Mouse (Mus musculus) liver, embryonic 14.5 days (tissue): ENCODE data around the gene Cd82. TPM values are rescaled to one million over a fixed set of nuclear protein-coding genes. Genes with fewer than 3 reads are reported as not detected.

Source experiments
- ATAC-seq: fragments of 200-750 bp; cut with Nextera tagmentation; 2 replicates; pipeline ENCODE4 v1.8.0; 2017; ENCODE audit warnings: moderate number of reproducible peaks, mild to moderate bottlenecking, moderate library complexity; ENCODE audit not compliant: insufficient read depth
- DNase-seq, 3 experiments: peaks; one replicate each; pipeline ENCODE4 v3.0.0-alpha.2; 2012 to 2013; ENCODE audit warnings: low read depth in 3 of 3, low spot score in 3 of 3
- H3K27ac ChIP-seq: fragments of 300-500 bp; sonication (generic); 2 replicates; pipeline ENCODE4 v1.5.1; 2014; ENCODE audit warnings: moderate library complexity, mild to moderate bottlenecking, control low read depth, inconsistent platforms
- H3K27me3 ChIP-seq: fragments of 300-500 bp; sonication (generic); 2 replicates; pipeline ENCODE4 v1.6.1; 2014; ENCODE audit warnings: mild to moderate bottlenecking, low read length, moderate library complexity; ENCODE audit not compliant: control insufficient read depth, insufficient read depth
- H3K36me3 ChIP-seq: fragments of 300-500 bp; sonication (generic); replicated peaks from 2 replicates; pipeline ENCODE4 v1.6.1; 2014; ENCODE audit warnings: low read depth; ENCODE audit not compliant: control insufficient read depth, insufficient read depth
- H3K4me1 ChIP-seq, 2 experiments: fragments of 200-500 bp in 1 of 2; fragments of 300-500 bp in 1 of 2; sonication (generic) in 1 of 2; replicated peaks; 2 replicates each; pipeline ENCODE4 v1.6.1; 2012 to 2014; ENCODE audit warnings: antibody characterized with exemption in 1 of 2, inconsistent platforms in 1 of 2, low read length in 1 of 2; ENCODE audit not compliant: control insufficient read depth in 2 of 2, insufficient read depth in 2 of 2
- H3K4me2 ChIP-seq: fragments of 300-500 bp; sonication (generic); 2 replicates; pipeline ENCODE4 v1.6.1; 2014; ENCODE audit warnings: low read depth, mild to moderate bottlenecking, control low read depth, moderate library complexity
- H3K4me3 ChIP-seq, 2 experiments: fragments of 200-500 bp in 1 of 2; fragments of 300-500 bp in 1 of 2; sonication (generic) in 1 of 2; 2 replicates each; pipeline ENCODE4 v1.5.1; 2012 to 2014; ENCODE audit warnings: low read depth in 2 of 2, low read length in 2 of 2, mild to moderate bottlenecking in 2 of 2, control low read depth in 1 of 2, inconsistent platforms in 1 of 2, moderate library complexity in 1 of 2; ENCODE audit not compliant: insufficient read depth in 1 of 2
- H3K9ac ChIP-seq: fragments of 300-500 bp; sonication (generic); replicated peaks from 2 replicates; pipeline ENCODE4 v1.6.1; 2014; ENCODE audit warnings: mild to moderate bottlenecking, control low read depth, moderate library complexity
- H3K9me3 ChIP-seq: fragments of 300-500 bp; sonication (generic); 2 replicates; pipeline ENCODE4 v1.6.1; 2016; ENCODE audit warnings: low read length, mixed read lengths; ENCODE audit not compliant: control insufficient read depth
- CTCF ChIP-seq: IDR thresholded peaks from 2 replicates; pipeline ENCODE4 v1.5.1; 2016; ENCODE audit warnings: antibody characterized with exemption, low read depth, control low read depth
- EP300 ChIP-seq: IDR thresholded peaks from 2 replicates; pipeline ENCODE4 v1.6.1; 2016; ENCODE audit warnings: antibody characterized with exemption, low read depth
- WGBS: fragments of 180-500 bp; shearing (Covaris S2); extraction: QIAGEN DNeasy Blood & Tissue Kit; methylation state at CpG from one replicate; pipeline ENCODE4 v1.1.7; 2014; ENCODE audit not compliant: insufficient replicate concordance; 5-methylcytosine and 5-hydroxymethylcytosine counted together
- polyA plus RNA-seq, 2 experiments: library from polyadenylated mRNA; depleted of rRNA in 1 of 2; stranded (reverse) in 1 of 2; unstranded in 1 of 2; fragments of >200 nt; fragmentation: Nextera tagmentation in 1 of 2; extraction: Ambion mirVana in 1 of 2; gene quantifications; 2 replicates each; pipeline versions ENCODE4 v1.2.1 to v1.2.3; 2012 to 2014

Gene Cd82
- polyA plus RNA-seq, 2 experiments = 58.6 to 72.2 TPM

- Histone ChIP-seq H3K27ac (no peak overlapping the region), H3K4me1 (no peaks in the 10 kb centered on the region), H3K36me3 (no peaks in the 10 kb centered on the region), H3K9me3 (no peaks in the 10 kb centered on the region), H3K27me3 (no peaks in the 10 kb centered on the region), H3K9ac (no peak overlapping the region), H3K4me2 (no peak overlapping the region), H3K4me3 (no peak overlapping the region)
- TF ChIP-seq EP300 (no peak), CTCF (peak; percentile 99)
- no peak for DNase-seq
- ATAC-seq = no peak
- WGBS = 34% methylated on average over 7 of the region's 7 CpGs
Measured at GRCm38 (mm10) chr2:93477519-93477918, 14.6 kb upstream of the Cd82 start.

GRCm38 (mm10) chr2:93476487-93476886 is 13.5 kb upstream of the Cd82 start:
- DNase-seq (no peak), ATAC-seq (no peak)
- Histone ChIP-seq H3K27me3 (no peaks in the 10 kb centered on the region), H3K9me3 (no peaks in the 10 kb centered on the region), H3K4me1 (no peaks in the 10 kb centered on the region), H3K36me3 (no peaks in the 10 kb centered on the region), H3K4me2 (no peak overlapping the region), H3K4me3 (no peak overlapping the region), H3K27ac (no peak overlapping the region), H3K9ac (no peak overlapping the region)
- no peak for TF ChIP-seq CTCF
- no peak for TF ChIP-seq EP300
- WGBS = 68% methylated on average over 7 of the region's 7 CpGs

GRCm38 (mm10) chr2:93475040-93475439 is 12.1 kb upstream of the Cd82 start:
- peaks cover 6 to 8% of the 10 kb centered on the region in 2 experiments for H3K4me1 ChIP-seq
- 2% methylated on average over 11 of the region's 11 CpGs for WGBS
- TF ChIP-seq CTCF (peak; percentile 95), EP300 (no peak)

DNA sequence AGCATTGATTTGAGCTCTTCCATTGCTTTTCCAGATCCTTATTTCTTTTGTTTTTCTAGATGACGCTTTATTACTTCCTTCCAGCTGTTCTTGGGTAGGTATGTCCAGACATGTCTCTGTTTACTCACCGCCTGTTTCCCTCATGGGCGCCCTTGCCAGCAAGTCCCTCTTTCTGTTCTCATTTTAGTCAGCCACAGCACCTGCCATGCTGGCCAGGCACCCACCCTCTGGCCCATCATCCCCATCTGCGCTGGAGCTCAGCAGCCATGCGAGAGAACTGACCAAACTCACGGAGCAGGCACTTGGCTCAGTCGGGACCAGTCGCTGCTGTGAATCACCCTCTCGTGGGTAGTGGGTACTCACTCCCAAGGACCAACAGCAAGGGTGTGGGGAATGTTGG is 11.0 kb upstream of the Cd82 start:
- ATAC-seq (no peak), DNase-seq (no peak)
- Histone ChIP-seq H3K4me1 (peaks cover 10 to 12% of the 10 kb centered on the region in 2 experiments), H3K9me3 (no peaks in the 10 kb centered on the region), H3K4me2 (no peak overlapping the region), H3K27ac (no peak overlapping the region), H3K4me3 (no peak overlapping the region), H3K9ac (no peak overlapping the region), H3K36me3 (no peaks in the 10 kb centered on the region), H3K27me3 (no peaks in the 10 kb centered on the region)
- TF ChIP-seq CTCF (no peak), EP300 (no peak)
- 64% methylated on average over 9 of the region's 9 CpGs for WGBS

More at GRCm38 (mm10) chr2:93475040-93475439, 12.1 kb upstream of the Cd82 start:
- Histone ChIP-seq H3K4me2 (no peak overlapping the region), H3K9me3 (no peaks in the 10 kb centered on the region), H3K9ac (no peak overlapping the region), H3K36me3 (no peaks in the 10 kb centered on the region), H3K27me3 (no peaks in the 10 kb centered on the region), H3K27ac (no peak overlapping the region), H3K4me3 (no peak overlapping the region)
- ATAC-seq (no peak), DNase-seq (peak in 2 of 3 experiments; percentile 62 to 68)

DNA sequence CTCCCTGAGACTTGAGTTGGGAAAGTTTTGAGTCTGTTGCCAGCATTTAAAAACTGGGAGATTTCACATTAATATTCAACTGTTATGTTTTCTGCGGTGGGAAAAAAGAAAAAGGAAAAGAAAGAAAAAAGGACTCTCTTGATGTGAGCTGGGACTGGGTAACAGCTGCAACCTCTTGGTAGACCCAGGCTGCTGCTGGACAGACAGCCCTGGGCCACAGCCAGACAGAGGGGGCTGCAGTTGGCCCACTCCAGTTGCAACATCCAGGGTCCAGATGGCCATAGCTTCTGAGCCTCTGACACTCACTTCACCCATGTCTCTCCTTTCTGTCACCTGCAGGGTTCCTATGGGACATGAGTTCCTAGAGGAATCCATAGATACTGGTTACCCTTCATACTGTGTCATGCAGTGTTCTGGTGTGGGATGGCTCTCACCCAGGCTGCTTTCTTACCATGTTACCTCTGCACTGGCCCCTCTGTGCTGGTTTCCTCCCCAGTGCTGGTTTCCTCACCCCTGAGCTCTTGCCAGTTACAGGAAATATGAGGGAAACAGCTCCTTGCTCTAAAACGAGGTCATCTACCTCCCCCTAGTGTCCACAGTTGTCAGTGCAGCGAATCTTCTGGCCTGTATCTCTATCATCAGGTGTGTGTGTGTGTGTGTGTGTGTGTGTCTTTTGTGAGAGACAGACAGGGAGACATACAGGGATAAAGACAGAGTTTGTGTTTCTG is 8.1 kb upstream of the Cd82 start:
- DNase-seq (peak; percentile 71 to 76 (median 73)), ATAC-seq (peak; percentile 22)
- 15% methylated on average over 3 of the region's 3 CpGs for WGBS
- Histone ChIP-seq H3K4me1 (peaks cover 25 to 27% of the 10 kb centered on the region in 2 experiments), H3K4me2 (peak overlapping the region; percentile 89), H3K27me3 (no peaks in the 10 kb centered on the region), H3K36me3 (no peaks in the 10 kb centered on the region), H3K27ac (peak overlapping the region; percentile 51; the same call in 1 of the 2 replicates), H3K9ac (peak overlapping the region; percentile 73; the same call in 1 of the 2 replicates), H3K4me3 (no peak overlapping the region; a peak in 1 of 4 replicates), H3K9me3 (no peaks in the 10 kb centered on the region)
- TF ChIP-seq EP300 (no peak), CTCF (peak; percentile 97)
